Mouse (Mus musculus) lung, adult 2 months (tissue): ENCODE measurements around the gene Hoxd1.

Source experiments
- CTCF ChIP-seq: fragments of 200-500 bp; IDR thresholded peaks from 2 replicates; pipeline ENCODE4 v1.5.1; 2011; ENCODE audit warnings: mild to moderate bottlenecking, low read length, control low read depth; ENCODE audit not compliant: insufficient read depth
- POLR2A ChIP-seq: fragments of 200-500 bp; IDR thresholded peaks from 2 replicates; pipeline ENCODE4 v1.6.1; 2011; ENCODE audit warnings: low read depth, mild to moderate bottlenecking, control low read depth, low read length, borderline replicate concordance; ENCODE audit errors: extremely low read depth

DNA sequence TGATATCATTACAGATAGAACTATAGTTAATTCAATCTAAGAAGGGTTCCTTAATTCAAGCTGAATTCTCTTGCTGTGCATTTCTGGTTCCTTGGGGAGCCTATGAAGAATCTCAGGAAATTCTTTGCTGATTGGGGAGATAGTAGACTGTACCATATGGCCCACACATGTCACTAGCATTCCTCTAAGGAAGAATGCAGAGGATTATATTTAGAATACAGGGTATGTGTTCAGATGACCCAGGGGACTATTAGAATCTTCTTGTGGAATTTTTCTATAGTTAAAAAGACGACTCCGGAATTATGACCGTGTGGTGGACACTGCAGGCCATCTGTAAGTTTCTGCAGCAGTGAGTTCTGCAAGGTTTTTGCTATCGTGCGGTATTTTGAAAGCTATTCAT lies 18.6 kb downstream of the Hoxd1 start:
- TF ChIP-seq CTCF (no peak), POLR2A (no peak)
